Mouse (Mus musculus): ENCODE results near the gene Dusp22. TPM values are rescaled to one million over a fixed set of nuclear protein-coding genes. Genes with fewer than 3 reads are reported as not detected.

The Dusp22 gene
- polyA plus RNA-seq, 1 experiment = 8.9 TPM

DNA sequence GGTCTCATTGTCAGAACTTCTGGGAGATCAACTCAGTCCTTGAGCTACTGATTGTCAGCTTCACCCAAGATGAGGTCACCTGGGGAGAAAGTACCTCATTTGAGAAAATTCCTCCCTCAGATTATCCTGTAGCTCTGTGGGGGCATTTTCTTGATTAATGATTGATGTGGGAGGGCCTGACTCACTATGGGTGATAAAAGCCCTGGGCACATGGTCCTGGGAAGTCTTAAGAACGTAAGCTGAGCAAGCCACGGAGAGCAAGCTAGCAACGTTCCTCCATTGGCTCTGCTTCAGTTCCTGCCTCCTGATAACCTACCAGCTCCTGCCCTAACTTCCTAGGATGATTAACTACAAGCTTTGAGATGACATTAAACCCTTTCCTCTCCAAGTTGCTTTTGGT, 53.8 kb downstream of the Dusp22 start:
- TF ChIP-seq POLR2A (IDR thresholded peaks at IDR 0.05; ENCODE audit: borderline replicate concordance, control insufficient read depth, low read depth, low read length) (no peak), CTCF (IDR thresholded peaks at IDR 0.05; ENCODE audit: control insufficient read depth, insufficient read depth, low read length) (no peak)
- WGBS = 77% methylated on average over 3 of the region's 3 CpGs
- Histone ChIP-seq H3K4me1 (ENCODE audit: control insufficient read depth, insufficient read depth, low read length) (no peaks in the 10 kb centered on the region; the same call in 1 of the 2 replicates), H3K4me3 (replicated peaks; ENCODE audit: control insufficient read depth, low read depth, low read length) (no peak overlapping the region), H3K27ac (ENCODE audit: control insufficient read depth, insufficient read depth, low read depth, low read length, poor library complexity) (no peak overlapping the region)

- TF ChIP-seq POLR2A (IDR thresholded peaks at IDR 0.05; ENCODE audit: borderline replicate concordance, control insufficient read depth, low read depth, low read length) = no peak
- 84% methylated on average over 6 of the region's 6 CpGs for WGBS
- no peaks in the 10 kb centered on the region; the same call in 1 of the 2 replicates for H3K4me1 ChIP-seq (ENCODE audit: control insufficient read depth, insufficient read depth, low read length)
- H3K27ac ChIP-seq (ENCODE audit: control insufficient read depth, insufficient read depth, low read depth, low read length, poor library complexity) = no peak overlapping the region
- H3K4me3 ChIP-seq (replicated peaks; ENCODE audit: control insufficient read depth, low read depth, low read length) = no peak overlapping the region
Measured at GRCm38 (mm10) chr13:30714552-30714951, 54.8 kb downstream of the Dusp22 start.

GRCm38 (mm10) chr13:30715060-30715459, 55.3 kb downstream of the Dusp22 start:
- no peak overlapping the region for H3K4me3 ChIP-seq (replicated peaks; ENCODE audit: control insufficient read depth, low read depth, low read length)
- H3K4me1 ChIP-seq (ENCODE audit: control insufficient read depth, insufficient read depth, low read length) = no peaks in the 10 kb centered on the region; the same call in 1 of the 2 replicates
- 84% methylated on average over 7 of the region's 7 CpGs for WGBS
- TF ChIP-seq CTCF (IDR thresholded peaks at IDR 0.05; ENCODE audit: control insufficient read depth, insufficient read depth, low read length) (no peak), POLR2A (IDR thresholded peaks at IDR 0.05; ENCODE audit: borderline replicate concordance, control insufficient read depth, low read depth, low read length) (no peak)
- no peak overlapping the region for H3K27ac ChIP-seq (ENCODE audit: control insufficient read depth, insufficient read depth, low read depth, low read length, poor library complexity)

DNA sequence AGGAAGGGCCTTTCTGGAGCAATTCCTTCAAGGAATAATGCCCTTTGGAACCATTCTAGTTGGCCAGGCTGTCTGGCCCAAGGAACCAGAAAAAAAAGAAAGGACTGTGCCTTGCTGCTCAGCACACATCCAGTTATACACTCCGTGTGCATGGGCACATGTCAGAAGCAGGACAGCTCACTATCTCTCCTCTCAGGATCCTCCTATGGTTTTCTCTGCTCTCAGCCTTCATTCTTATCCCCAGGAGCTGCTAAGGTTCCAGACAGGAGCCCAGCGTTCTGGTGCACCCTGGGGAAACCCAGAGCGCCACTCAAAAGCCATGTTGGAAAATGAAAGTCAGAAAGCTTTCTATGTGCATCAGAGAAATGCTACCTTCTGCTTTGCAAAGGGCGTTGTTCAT, 55.8 kb downstream of the Dusp22 start:
- WGBS = 69% methylated on average over 4 of the region's 4 CpGs

DNA sequence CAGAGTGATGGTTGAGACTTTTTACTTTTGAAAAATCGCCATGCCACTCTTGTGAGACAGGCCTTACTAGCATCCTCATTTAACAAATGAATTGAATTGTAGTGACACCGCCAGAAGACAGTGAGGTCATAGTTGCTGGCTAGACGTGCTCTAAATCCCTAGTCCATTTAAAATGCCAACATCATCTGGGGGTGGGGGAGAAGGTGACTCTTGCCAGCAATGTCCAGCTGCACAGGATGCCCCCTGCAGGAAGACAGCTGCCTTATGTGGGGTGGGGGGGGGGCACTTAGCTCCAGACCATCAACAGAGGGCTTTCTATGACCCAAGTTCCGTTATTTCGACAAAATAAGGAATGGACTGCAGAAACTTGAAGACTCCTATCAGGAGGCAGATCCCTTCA, 56.8 kb downstream of the Dusp22 start:
- H3K4me1 ChIP-seq (ENCODE audit: control insufficient read depth, insufficient read depth, low read length) = peaks cover 3% of the 10 kb centered on the region
- no peak overlapping the region for H3K27ac ChIP-seq (ENCODE audit: control insufficient read depth, insufficient read depth, low read depth, low read length, poor library complexity)
- no peak overlapping the region for H3K4me3 ChIP-seq (replicated peaks; ENCODE audit: control insufficient read depth, low read depth, low read length)
- TF ChIP-seq CTCF (IDR thresholded peaks at IDR 0.05; ENCODE audit: control insufficient read depth, insufficient read depth, low read length) = no peak
- no peak for TF ChIP-seq POLR2A (IDR thresholded peaks at IDR 0.05; ENCODE audit: borderline replicate concordance, control insufficient read depth, low read depth, low read length)
- 71% methylated on average over 5 of the region's 5 CpGs for WGBS

More for the DNA sequence above, 55.8 kb downstream of the Dusp22 start:
- H3K4me1 ChIP-seq (ENCODE audit: control insufficient read depth, insufficient read depth, low read length) = peaks cover 1% of the 10 kb centered on the region
- no peak overlapping the region for H3K4me3 ChIP-seq (replicated peaks; ENCODE audit: control insufficient read depth, low read depth, low read length)
- H3K27ac ChIP-seq (ENCODE audit: control insufficient read depth, insufficient read depth, low read depth, low read length, poor library complexity) = no peak overlapping the region
- TF ChIP-seq POLR2A (IDR thresholded peaks at IDR 0.05; ENCODE audit: borderline replicate concordance, control insufficient read depth, low read depth, low read length) = no peak
- TF ChIP-seq CTCF (IDR thresholded peaks at IDR 0.05; ENCODE audit: control insufficient read depth, insufficient read depth, low read length) = no peak

DNA sequence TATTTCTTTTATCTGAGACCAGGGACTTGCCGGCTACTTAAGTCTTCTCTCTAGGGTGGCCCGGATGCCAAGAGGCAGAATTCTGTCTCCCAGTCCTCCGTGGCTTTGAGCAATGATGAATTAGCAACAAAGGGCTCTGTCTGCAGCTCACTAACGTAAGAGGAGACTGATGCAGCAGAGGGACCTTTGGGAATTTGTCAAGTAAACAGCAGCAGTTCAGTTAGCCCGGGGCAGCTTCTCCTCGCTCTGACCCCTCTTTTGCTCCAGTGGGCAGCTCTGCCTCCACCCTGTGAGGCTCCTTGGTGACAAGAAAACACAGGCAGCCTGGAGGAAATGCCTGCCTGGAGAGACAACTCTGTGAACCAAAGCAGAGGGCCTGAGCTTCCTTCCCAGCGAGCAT, 62.8 kb downstream of the Dusp22 start:
- Histone ChIP-seq H3K27ac (ENCODE audit: control insufficient read depth, insufficient read depth, low read depth, low read length, poor library complexity) (peak overlapping the region; percentile 78), H3K4me1 (ENCODE audit: control insufficient read depth, insufficient read depth, low read length) (peaks cover 6% of the 10 kb centered on the region), H3K4me3 (replicated peaks; ENCODE audit: control insufficient read depth, low read depth, low read length) (no peak overlapping the region)
- WGBS = 44% methylated on average over 7 of the region's 7 CpGs
- TF ChIP-seq POLR2A (IDR thresholded peaks at IDR 0.05; ENCODE audit: borderline replicate concordance, control insufficient read depth, low read depth, low read length) (no peak), CTCF (IDR thresholded peaks at IDR 0.05; ENCODE audit: control insufficient read depth, insufficient read depth, low read length) (no peak)

DNA sequence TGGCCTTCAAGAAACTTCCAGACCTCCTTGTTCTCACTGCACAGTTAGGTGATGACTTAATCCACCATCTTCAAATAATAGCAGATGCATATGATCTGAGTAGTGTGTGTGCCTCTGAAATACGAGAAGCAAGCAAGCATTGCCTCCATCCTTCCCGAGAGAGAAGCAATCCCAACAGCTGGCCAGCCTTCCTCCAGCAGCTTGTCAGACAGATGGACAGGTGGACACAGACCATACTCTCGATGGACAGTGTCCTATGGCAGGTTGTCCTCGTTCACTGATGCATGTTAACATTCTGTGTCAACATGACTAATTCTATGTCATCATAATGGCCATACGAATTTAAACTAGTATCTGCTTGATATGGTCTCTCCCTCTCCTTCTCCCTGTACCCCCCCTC, 63.5 kb downstream of the Dusp22 start:
- TF ChIP-seq POLR2A (IDR thresholded peaks at IDR 0.05; ENCODE audit: borderline replicate concordance, control insufficient read depth, low read depth, low read length) = no peak
- TF ChIP-seq CTCF (IDR thresholded peaks at IDR 0.05; ENCODE audit: control insufficient read depth, insufficient read depth, low read length) = no peak

DNA sequence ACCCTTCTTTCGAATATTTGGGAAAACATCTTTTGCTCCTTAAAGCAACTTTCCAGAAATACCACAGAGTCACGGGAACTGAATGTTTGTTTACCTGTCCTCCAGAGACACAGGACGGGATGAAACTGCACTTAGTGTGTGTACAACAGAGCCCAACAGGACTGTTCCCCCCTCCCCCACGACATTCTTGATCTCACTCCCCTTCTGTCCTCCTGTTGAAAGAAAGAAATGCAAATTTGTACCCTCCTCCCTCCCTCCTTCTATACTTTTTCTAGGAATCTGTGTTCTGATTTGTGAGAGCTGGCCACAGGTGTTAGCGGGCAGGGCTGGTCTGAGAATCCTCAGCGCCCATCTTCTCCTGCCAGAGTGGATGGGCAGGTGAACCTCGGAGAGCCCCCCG, 64.1 kb downstream of the Dusp22 start:
- 73% methylated on average over 8 of the region's 8 CpGs for WGBS
- TF ChIP-seq POLR2A (IDR thresholded peaks at IDR 0.05; ENCODE audit: borderline replicate concordance, control insufficient read depth, low read depth, low read length) (no peak), CTCF (IDR thresholded peaks at IDR 0.05; ENCODE audit: control insufficient read depth, insufficient read depth, low read length) (no peak)
- Histone ChIP-seq H3K4me3 (replicated peaks; ENCODE audit: control insufficient read depth, low read depth, low read length) (no peak overlapping the region), H3K27ac (ENCODE audit: control insufficient read depth, insufficient read depth, low read depth, low read length, poor library complexity) (no peak overlapping the region), H3K4me1 (ENCODE audit: control insufficient read depth, insufficient read depth, low read length) (peaks cover 8% of the 10 kb centered on the region)

More for the DNA sequence above, 63.5 kb downstream of the Dusp22 start:
- no peak overlapping the region for H3K27ac ChIP-seq (ENCODE audit: control insufficient read depth, insufficient read depth, low read depth, low read length, poor library complexity)
- 69% methylated on average over 5 of the region's 5 CpGs for WGBS
- H3K4me1 ChIP-seq (ENCODE audit: control insufficient read depth, insufficient read depth, low read length) = peaks cover 8% of the 10 kb centered on the region
- no peak overlapping the region for H3K4me3 ChIP-seq (replicated peaks; ENCODE audit: control insufficient read depth, low read depth, low read length)

DNA sequence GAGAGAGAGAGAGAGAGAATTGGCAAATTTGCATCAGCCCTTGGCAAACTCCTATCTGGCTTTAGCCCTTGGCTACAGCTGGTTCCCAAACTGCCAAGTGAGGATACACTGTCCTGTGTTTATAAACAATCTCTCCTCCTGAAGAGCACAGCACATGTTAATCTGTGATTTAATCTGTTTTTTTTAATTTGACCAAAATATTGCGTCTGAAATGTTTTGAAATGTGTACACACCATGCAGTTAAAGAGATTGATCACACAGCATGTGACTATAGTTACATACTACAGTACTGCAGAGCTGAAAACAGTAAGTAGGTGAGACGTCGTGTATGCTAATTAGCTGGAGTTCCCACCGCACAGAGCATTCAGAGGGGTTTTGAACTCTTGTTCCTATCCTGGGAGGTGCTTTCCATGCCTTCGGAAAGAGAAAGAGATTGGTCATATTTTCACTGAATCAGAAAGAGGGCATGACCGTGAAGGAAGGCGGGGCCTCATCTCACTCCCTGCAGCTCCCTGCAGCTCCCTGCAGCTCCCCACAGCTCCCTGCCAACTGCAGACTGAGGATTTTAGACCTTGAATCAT, 65.0 kb downstream of the Dusp22 start:
- H3K4me3 ChIP-seq (replicated peaks; ENCODE audit: control insufficient read depth, low read depth, low read length) = no peak overlapping the region
- H3K4me1 ChIP-seq (ENCODE audit: control insufficient read depth, insufficient read depth, low read length) = peaks cover 8% of the 10 kb centered on the region
- H3K27ac ChIP-seq (ENCODE audit: control insufficient read depth, insufficient read depth, low read depth, low read length, poor library complexity) = no peak overlapping the region
- 38% methylated on average over 7 of the region's 7 CpGs for WGBS
- TF ChIP-seq POLR2A (IDR thresholded peaks at IDR 0.05; ENCODE audit: borderline replicate concordance, control insufficient read depth, low read depth, low read length) = no peak
- no peak for TF ChIP-seq CTCF (IDR thresholded peaks at IDR 0.05; ENCODE audit: control insufficient read depth, insufficient read depth, low read length)

Measured in bone marrow, adult 2 months (tissue).